Mouse (Mus musculus): ENCODE measurements around the gene Mtmr2.

DNA sequence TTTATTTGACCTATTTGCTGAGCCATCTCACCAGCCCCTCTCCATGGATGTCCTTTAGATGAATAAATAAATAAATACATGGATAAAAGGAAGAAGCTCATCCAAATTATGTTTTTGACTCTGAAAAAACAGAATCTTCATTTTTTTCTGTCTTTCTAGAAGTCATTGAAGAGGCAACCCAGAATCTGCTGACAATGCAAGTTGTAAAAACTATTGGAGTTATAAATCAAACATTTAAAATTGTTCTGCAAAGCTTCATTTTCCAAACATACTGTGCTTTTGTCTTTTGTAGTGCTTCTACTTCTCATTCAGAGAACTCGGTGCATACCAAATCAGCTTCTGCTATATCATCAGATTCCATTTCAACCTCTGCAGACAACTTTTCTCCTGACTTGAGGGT is 33.8 kb downstream of the Mtmr2 start:
- TF ChIP-seq GATA1 (IDR thresholded peaks at IDR 0.05; ENCODE audit: borderline replicate concordance, low read length) (no peak), FLI1 (IDR thresholded peaks at IDR 0.05; ENCODE audit: low read length) (no peak)
